Mouse (Mus musculus) embryonic fibroblast, embryonic 13.5 days (primary cell): ENCODE measurements around the gene Melk. TPM values are rescaled to one million over a fixed set of nuclear protein-coding genes. Genes with fewer than 3 reads are reported as not detected.

ENCODE experiments used
- H3K27ac ChIP-seq: 2 replicates; pipeline ENCODE4 v1.5.1; 2012; ENCODE audit warnings: low read length, control low read depth, inconsistent platforms; ENCODE audit not compliant: insufficient read depth
- H3K4me1 ChIP-seq: 2 replicates; pipeline ENCODE4 v1.6.1; 2011; ENCODE audit warnings: low read length; ENCODE audit not compliant: control insufficient read depth, insufficient read depth
- H3K4me3 ChIP-seq: 2 replicates; pipeline ENCODE4 v1.5.1; 2011; ENCODE audit warnings: mild to moderate bottlenecking, control low read depth, low read length; ENCODE audit not compliant: insufficient read depth
- CTCF ChIP-seq: IDR thresholded peaks from 2 replicates; pipeline ENCODE4 v1.5.1; 2011; ENCODE audit warnings: mild to moderate bottlenecking, control low read depth, low read length, moderate library complexity, borderline replicate concordance; ENCODE audit not compliant: insufficient read depth
- POLR2A ChIP-seq: IDR thresholded peaks from 2 replicates; pipeline ENCODE4 v1.6.1; 2011; ENCODE audit warnings: low read depth, mild to moderate bottlenecking, control low read depth, low read length, moderate library complexity
- polyA plus RNA-seq: library from polyadenylated mRNA; stranded (reverse); fragments of >200 nt; gene quantifications from 2 replicates; pipeline ENCODE4 v1.2.4, GENCODE M21; 2011; ENCODE audit warnings: low read depth; ENCODE audit not compliant: missing spikeins, insufficient read length

Melk gene
- polyA plus RNA-seq, 1 experiment: 30.6 TPM

GRCm38 (mm10) chr4:44326721-44327120 is 26.0 kb downstream of the Melk start:
- Histone ChIP-seq H3K4me1 (no peaks in the 10 kb centered on the region), H3K4me3 (no peak overlapping the region), H3K27ac (no peak overlapping the region)
- TF ChIP-seq POLR2A: no peak
- TF ChIP-seq CTCF: no peak

DNA sequence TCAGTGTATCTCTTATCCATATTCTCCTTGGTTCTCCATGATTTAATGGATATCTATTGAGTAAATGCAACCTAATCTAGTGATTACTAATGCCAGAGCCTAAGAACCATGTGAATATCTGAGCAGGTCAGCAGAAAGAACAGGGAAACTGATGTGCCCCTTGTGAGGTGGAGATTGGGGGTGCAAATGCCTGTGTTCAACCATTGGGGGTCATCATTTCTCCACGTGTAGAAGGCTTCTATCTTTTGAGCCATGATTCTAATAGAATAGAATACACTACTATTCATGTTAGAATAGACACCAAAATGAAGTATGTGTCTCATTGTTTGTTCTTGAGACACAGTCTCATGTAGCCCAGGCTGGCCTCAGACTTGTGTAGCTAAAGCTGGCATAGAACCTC is 27.3 kb downstream of the Melk start:
- H3K4me3 ChIP-seq: no peak overlapping the region
- no peaks in the 10 kb centered on the region for H3K4me1 ChIP-seq
- no peak overlapping the region for H3K27ac ChIP-seq
- TF ChIP-seq CTCF: no peak
- no peak for TF ChIP-seq POLR2A

DNA sequence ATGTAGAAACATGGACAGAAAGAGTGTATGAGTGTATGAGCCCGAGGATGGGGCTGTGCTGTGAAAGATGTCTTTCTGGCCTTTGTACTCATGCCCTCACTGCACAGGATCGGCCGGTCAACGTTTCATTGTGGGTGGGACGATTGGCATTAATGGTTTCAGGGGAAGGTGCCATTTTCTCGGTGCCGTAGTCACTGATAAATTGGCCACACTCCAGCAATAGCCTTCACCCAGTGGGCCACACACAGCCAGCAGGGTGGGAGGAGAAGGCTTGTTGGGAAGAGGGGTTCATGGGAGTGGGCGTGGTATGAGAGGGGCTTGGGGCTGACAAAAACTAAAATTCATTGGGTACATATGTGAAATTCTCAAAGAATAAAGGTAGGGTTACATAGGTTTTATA is 34.3 kb downstream of the Melk start:
- Histone ChIP-seq H3K27ac (no peak overlapping the region), H3K4me1 (no peaks in the 10 kb centered on the region), H3K4me3 (no peak overlapping the region)
- TF ChIP-seq CTCF (no peak), POLR2A (no peak)

GRCm38 (mm10) chr4:44361670-44362069 is 61.0 kb downstream of the Melk start:
- TF ChIP-seq POLR2A: no peak
- TF ChIP-seq CTCF: no peak
- H3K4me1 ChIP-seq: no peaks in the 10 kb centered on the region
- no peak overlapping the region for H3K4me3 ChIP-seq
- no peak overlapping the region for H3K27ac ChIP-seq

GRCm38 (mm10) chr4:44363434-44364013 is 62.8 kb downstream of the Melk start:
- TF ChIP-seq CTCF (no peak), POLR2A (no peak)
- no peak overlapping the region for H3K27ac ChIP-seq
- H3K4me3 ChIP-seq: no peak overlapping the region

GRCm38 (mm10) chr4:44392231-44393216 is 91.8 kb downstream of the Melk start:
- no peak overlapping the region for H3K27ac ChIP-seq
- TF ChIP-seq CTCF (no peak), POLR2A (no peak)
- no peaks in the 10 kb centered on the region; the same call in 1 of the 2 replicates for H3K4me1 ChIP-seq

More at GRCm38 (mm10) chr4:44363434-44364013, 62.8 kb downstream of the Melk start:
- no peaks in the 10 kb centered on the region for H3K4me1 ChIP-seq

GRCm38 (mm10) chr4:44402607-44403006 is 101.9 kb downstream of the Melk start:
- no peak for TF ChIP-seq POLR2A
- TF ChIP-seq CTCF: peak; percentile 84; the same call in 1 of the 2 replicates
- H3K27ac ChIP-seq: no peak overlapping the region
- no peak overlapping the region for H3K4me3 ChIP-seq
- H3K4me1 ChIP-seq: peaks cover 3% of the 10 kb centered on the region

More at GRCm38 (mm10) chr4:44392231-44393216, 91.8 kb downstream of the Melk start:
- H3K4me3 ChIP-seq: no peak overlapping the region

DNA sequence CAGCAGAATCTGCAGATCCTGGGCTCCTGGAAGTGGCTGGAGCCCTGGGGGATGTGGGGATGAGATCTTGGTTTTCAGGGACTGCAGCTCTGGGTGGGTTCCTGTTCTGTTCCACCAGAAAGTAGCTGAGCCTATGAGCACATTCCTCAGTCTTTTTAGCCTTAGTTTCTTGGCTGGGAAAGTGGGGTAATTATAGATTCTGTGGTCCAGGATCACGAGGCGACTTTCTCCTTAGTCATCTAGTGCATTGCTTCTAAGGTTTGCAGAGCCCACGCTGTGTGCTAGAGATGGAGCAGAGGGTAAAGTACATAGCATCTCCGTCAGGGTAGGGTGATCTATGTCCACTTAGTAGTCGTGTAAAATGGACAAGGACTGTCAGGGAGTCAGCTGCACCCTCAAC is 103.8 kb downstream of the Melk start:
- Histone ChIP-seq H3K4me3 (no peak overlapping the region), H3K27ac (no peak overlapping the region), H3K4me1 (peaks cover 3% of the 10 kb centered on the region)
- TF ChIP-seq POLR2A: no peak
- TF ChIP-seq CTCF: no peak

Other genes starting within 250 kb of the Melk start
- gene Gne, start 216.7 kb upstream of the Melk start, polyA plus RNA-seq: 27.8 and 40.1 TPM in 2 replicates
- gene Rnf38, start 67.1 kb upstream of the Melk start, polyA plus RNA-seq: 54.7 and 57.3 TPM in 2 replicates